Mouse (Mus musculus) forebrain, embryonic 10.5 days (tissue): Measurements from ENCODE around the gene Fmnl2. TPM values are rescaled to one million over a fixed set of nuclear protein-coding genes. Genes with fewer than 3 reads are reported as not detected.

ENCODE experiments used
- DNase-seq: peaks from one replicate; pipeline ENCODE4 v3.0.0-alpha.2; 2017; ENCODE audit warnings: low spot score; ENCODE audit errors: extremely low spot score
- H3K27ac ChIP-seq: fragments of 300-500 bp; sonication (generic); 2 replicates; pipeline ENCODE4 v1.5.1; 2016; ENCODE audit warnings: mild to moderate bottlenecking
- H3K27me3 ChIP-seq: fragments of 300-500 bp; sonication (generic); 2 replicates; pipeline ENCODE4 v1.6.1; 2016; ENCODE audit warnings: mild to moderate bottlenecking; ENCODE audit not compliant: poor library complexity, severe bottlenecking
- H3K36me3 ChIP-seq: fragments of 300-500 bp; sonication (generic); replicated peaks from 2 replicates; pipeline ENCODE4 v1.6.1; 2016; ENCODE audit warnings: mild to moderate bottlenecking, moderate library complexity
- H3K4me1 ChIP-seq: fragments of 300-500 bp; sonication (generic); 2 replicates; pipeline ENCODE4 v1.6.1; 2016
- H3K4me3 ChIP-seq: fragments of 300-500 bp; sonication (generic); 2 replicates; pipeline ENCODE4 v1.5.1; 2016; ENCODE audit warnings: mild to moderate bottlenecking, moderate library complexity
- H3K9me3 ChIP-seq: fragments of 300-500 bp; sonication (generic); 2 replicates; pipeline ENCODE4 v1.6.1; 2016; ENCODE audit warnings: mild to moderate bottlenecking, moderate library complexity
- WGBS: fragments of 180-500 bp; shearing (Covaris S2); methylation state at CpG from one replicate; pipeline ENCODE4 v1.1.7; 2016; 5-methylcytosine and 5-hydroxymethylcytosine counted together
- polyA plus RNA-seq: library from polyadenylated mRNA; unstranded; fragments of >200 nt; fragmentation: Nextera tagmentation; extraction: Ambion mirVana; gene quantifications from 2 replicates; pipeline ENCODE4 v1.2.1, GENCODE M21; 2016

The Fmnl2 gene
- polyA plus RNA-seq, 1 experiment from 2014 or later, result 7.4 TPM

GRCm38 (mm10) chr2:52966820-52967460 is 109.3 kb downstream of the Fmnl2 start:
- Histone ChIP-seq H3K36me3 (no peaks in the 10 kb centered on the region), H3K4me3 (no peak overlapping the region), H3K27me3 (no peaks in the 10 kb centered on the region), H3K9me3 (no peaks in the 10 kb centered on the region), H3K4me1 (peaks cover 52% of the 10 kb centered on the region), H3K27ac (no peak overlapping the region)
- DNase-seq, result no peak
- WGBS, result 91% methylated on average over 12 of the region's 12 CpGs

DNA sequence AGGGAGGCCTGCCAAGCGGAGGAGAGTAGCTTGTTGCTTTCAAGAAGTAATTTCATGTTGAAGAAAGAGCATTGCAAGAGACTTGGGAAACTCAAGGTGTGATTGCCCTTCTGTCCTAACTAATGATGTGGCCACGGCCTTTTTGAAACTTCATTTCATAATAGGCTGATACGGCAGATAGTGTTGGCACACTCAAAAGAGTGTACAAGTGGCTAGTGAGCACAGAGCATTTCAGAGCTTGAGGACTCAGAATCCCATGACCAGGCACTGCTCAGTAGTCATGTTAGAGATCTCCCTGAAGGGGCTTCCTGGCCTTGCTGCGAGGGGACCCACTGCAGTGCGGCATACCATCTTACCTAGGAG is 109.8 kb downstream of the Fmnl2 start:
- no peak for DNase-seq
- Histone ChIP-seq H3K27ac (no peak overlapping the region), H3K4me1 (peaks cover 51% of the 10 kb centered on the region), H3K9me3 (no peaks in the 10 kb centered on the region), H3K36me3 (no peaks in the 10 kb centered on the region), H3K4me3 (no peak overlapping the region), H3K27me3 (no peaks in the 10 kb centered on the region)
- WGBS, result 90% methylated on average over 5 of the region's 5 CpGs

- 86% methylated on average over 2 of the region's 2 CpGs for WGBS
Measured at GRCm38 (mm10) chr2:52968884-52969283, 111.2 kb downstream of the Fmnl2 start.

DNA sequence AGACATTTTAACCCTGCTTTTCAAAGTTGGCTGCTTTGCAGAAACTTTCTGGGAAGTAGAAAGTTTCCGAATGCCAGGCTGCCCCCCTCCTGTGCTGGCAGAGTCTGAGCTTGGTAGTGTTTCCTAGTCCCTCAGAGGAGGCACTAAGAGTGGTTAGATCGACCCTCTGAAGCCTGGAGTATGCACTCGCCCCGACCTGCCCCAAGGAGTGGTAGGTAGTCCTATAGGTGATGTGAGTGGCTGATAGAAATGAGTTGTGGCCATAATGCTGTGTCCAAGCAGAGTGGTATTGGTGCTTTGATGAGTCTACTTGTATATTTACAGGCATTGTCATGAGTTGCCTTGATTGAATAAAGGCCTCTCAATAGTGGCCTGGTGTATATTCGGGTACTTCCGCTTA is 116.4 kb downstream of the Fmnl2 start:
- Histone ChIP-seq H3K4me3 (no peak overlapping the region), H3K4me1 (peaks cover 5% of the 10 kb centered on the region), H3K27ac (no peak overlapping the region), H3K36me3 (no peaks in the 10 kb centered on the region), H3K27me3 (no peaks in the 10 kb centered on the region), H3K9me3 (no peaks in the 10 kb centered on the region)
- DNase-seq, result no peak
- WGBS, result 88% methylated on average over 6 of the region's 6 CpGs

More at GRCm38 (mm10) chr2:52968884-52969283, 111.2 kb downstream of the Fmnl2 start:
- DNase-seq, result no peak
- Histone ChIP-seq H3K36me3 (no peaks in the 10 kb centered on the region), H3K27ac (peak overlapping the region; percentile 30), H3K27me3 (no peaks in the 10 kb centered on the region), H3K4me3 (no peak overlapping the region), H3K4me1 (peaks cover 44% of the 10 kb centered on the region), H3K9me3 (no peaks in the 10 kb centered on the region)

GRCm38 (mm10) chr2:52974776-52975175 is 117.1 kb downstream of the Fmnl2 start:
- no peak overlapping the region for H3K27ac ChIP-seq
- no peaks in the 10 kb centered on the region for H3K36me3 ChIP-seq
- no peaks in the 10 kb centered on the region for H3K9me3 ChIP-seq
- H3K27me3 ChIP-seq, result no peaks in the 10 kb centered on the region
- no peak overlapping the region for H3K4me3 ChIP-seq
- DNase-seq, result no peak
- peaks cover 6% of the 10 kb centered on the region for H3K4me1 ChIP-seq
- WGBS, result 77% methylated on average over 1 of the region's 1 CpGs

DNA sequence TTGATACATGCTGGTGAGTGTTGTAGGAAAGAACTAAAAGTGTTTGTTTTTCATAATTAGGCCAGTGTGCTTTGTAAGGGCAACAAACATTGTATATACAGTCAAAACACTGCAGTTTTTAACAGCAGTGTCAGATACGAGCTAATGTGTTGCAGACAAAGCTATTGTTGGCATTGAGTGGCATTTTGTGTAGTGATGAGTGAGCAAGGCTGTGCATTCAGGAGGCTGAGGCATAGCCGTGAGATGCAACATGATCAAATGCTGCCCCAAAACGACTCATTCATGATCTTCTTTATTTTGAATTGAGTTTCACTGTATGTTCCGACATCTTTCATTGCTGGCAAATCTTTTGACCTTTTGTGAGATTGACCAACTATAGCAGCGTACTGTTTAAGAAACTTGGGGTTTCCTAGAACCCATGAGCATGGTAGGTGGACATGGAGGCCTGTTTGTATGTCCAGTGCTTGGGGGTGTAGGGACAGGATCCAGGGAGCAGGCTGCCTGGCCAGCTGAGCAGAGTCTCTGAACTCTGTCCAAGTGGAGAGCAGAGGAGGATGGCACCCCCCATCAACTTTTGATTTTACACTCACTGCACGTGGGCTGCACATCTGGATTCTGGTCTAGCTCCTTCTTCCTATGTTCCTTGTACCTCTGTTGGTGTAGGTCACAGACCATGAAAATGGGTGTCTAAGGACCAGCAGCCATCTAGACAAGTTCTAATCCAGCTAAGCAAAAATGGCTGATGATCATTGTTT is 120.4 kb downstream of the Fmnl2 start:
- Histone ChIP-seq H3K4me3 (no peak overlapping the region), H3K36me3 (no peaks in the 10 kb centered on the region), H3K4me1 (peaks cover 6% of the 10 kb centered on the region), H3K9me3 (no peaks in the 10 kb centered on the region), H3K27ac (no peak overlapping the region), H3K27me3 (no peaks in the 10 kb centered on the region)
- DNase-seq, result no peak
- 87% methylated on average over 6 of the region's 6 CpGs for WGBS

GRCm38 (mm10) chr2:52978796-52979195 is 121.1 kb downstream of the Fmnl2 start:
- DNase-seq, result no peak
- no peaks in the 10 kb centered on the region for H3K36me3 ChIP-seq
- no peaks in the 10 kb centered on the region for H3K27me3 ChIP-seq
- H3K4me3 ChIP-seq, result no peak overlapping the region
- H3K27ac ChIP-seq, result no peak overlapping the region
- WGBS, result 87% methylated on average over 2 of the region's 2 CpGs
- no peaks in the 10 kb centered on the region for H3K9me3 ChIP-seq
- peaks cover 6% of the 10 kb centered on the region for H3K4me1 ChIP-seq

DNA sequence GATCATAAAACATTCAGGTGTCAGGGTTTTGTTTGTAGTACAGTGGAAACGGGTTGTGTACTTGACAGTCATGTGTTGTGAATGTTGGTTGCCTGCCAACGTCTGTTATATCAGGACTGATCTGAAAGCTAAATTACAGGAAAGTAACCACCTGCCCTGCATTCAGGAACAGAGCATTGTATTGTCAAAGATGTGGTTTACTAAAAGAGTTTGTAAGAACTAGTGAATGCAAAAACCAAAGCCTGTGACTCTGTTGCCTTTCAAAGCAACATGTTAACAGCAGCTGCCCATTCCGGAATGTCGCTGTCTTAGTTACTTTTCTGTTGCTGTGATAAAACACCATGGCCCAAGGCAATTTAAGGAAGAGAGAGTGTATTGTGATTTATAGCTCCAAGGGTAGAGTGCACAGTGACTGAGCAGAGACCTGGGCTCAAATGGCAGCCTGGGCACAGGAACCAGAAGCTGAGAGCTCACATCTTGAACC is 121.7 kb downstream of the Fmnl2 start:
- Histone ChIP-seq H3K36me3 (no peaks in the 10 kb centered on the region), H3K9me3 (no peaks in the 10 kb centered on the region), H3K4me1 (peaks cover 6% of the 10 kb centered on the region), H3K27ac (no peak overlapping the region), H3K27me3 (no peaks in the 10 kb centered on the region), H3K4me3 (no peak overlapping the region)
- WGBS, result 77% methylated on average over 4 of the region's 4 CpGs
- no peak for DNase-seq

DNA sequence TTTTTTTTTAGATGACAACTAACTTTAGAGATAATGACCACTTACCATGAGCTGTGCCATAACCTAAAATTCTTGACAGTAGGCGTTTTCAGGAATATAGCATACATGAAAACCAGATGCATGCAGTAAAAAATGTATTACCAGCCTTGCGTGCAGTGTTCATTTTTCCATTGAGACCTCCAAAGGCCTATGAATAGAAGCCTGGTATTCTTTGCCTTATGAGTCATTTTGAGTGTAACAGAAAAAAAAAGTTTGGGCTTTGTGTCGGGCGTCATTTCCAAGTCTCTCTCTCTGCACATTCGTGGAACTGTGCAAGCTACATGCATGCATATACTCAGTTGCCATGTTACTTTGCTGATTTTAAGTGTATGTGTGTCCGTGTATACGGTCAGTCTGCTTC is 123.5 kb downstream of the Fmnl2 start:
- Histone ChIP-seq H3K27me3 (no peaks in the 10 kb centered on the region), H3K4me1 (peaks cover 20% of the 10 kb centered on the region), H3K27ac (no peak overlapping the region), H3K4me3 (no peak overlapping the region), H3K36me3 (no peaks in the 10 kb centered on the region), H3K9me3 (no peaks in the 10 kb centered on the region)
- DNase-seq, result no peak
- 92% methylated on average over 7 of the region's 7 CpGs for WGBS

GRCm38 (mm10) chr2:52981595-52981994 is 123.9 kb downstream of the Fmnl2 start:
- no peak overlapping the region for H3K27ac ChIP-seq
- H3K9me3 ChIP-seq, result no peaks in the 10 kb centered on the region
- WGBS, result 92% methylated on average over 8 of the region's 8 CpGs
- H3K27me3 ChIP-seq, result no peaks in the 10 kb centered on the region
- peaks cover 20% of the 10 kb centered on the region for H3K4me1 ChIP-seq
- no peak for DNase-seq
- H3K4me3 ChIP-seq, result no peak overlapping the region
- no peaks in the 10 kb centered on the region for H3K36me3 ChIP-seq

- H3K9me3 ChIP-seq, result no peaks in the 10 kb centered on the region
- peaks cover 27% of the 10 kb centered on the region for H3K4me1 ChIP-seq
- no peaks in the 10 kb centered on the region for H3K36me3 ChIP-seq
- no peak overlapping the region for H3K27ac ChIP-seq
- WGBS, result 86% methylated on average over 3 of the region's 3 CpGs
- no peaks in the 10 kb centered on the region for H3K27me3 ChIP-seq
- no peak for DNase-seq
- H3K4me3 ChIP-seq, result no peak overlapping the region
Measured at GRCm38 (mm10) chr2:52982502-52982901, 124.8 kb downstream of the Fmnl2 start.

- H3K36me3 ChIP-seq, result no peaks in the 10 kb centered on the region
- H3K27ac ChIP-seq, result no peak overlapping the region
- H3K9me3 ChIP-seq, result no peaks in the 10 kb centered on the region
- peaks cover 32% of the 10 kb centered on the region for H3K4me1 ChIP-seq
- DNase-seq, result no peak
- H3K4me3 ChIP-seq, result no peak overlapping the region
- no peaks in the 10 kb centered on the region for H3K27me3 ChIP-seq
- 96% methylated on average over 1 of the region's 1 CpGs for WGBS
Measured at GRCm38 (mm10) chr2:52984556-52984955, 126.9 kb downstream of the Fmnl2 start.

- DNase-seq, result no peak
- no peaks in the 10 kb centered on the region for H3K27me3 ChIP-seq
- 0 out of 2 replicates have a peak overlapping the region, but pooled peaks have one; percentile 40 for H3K27ac ChIP-seq
- H3K9me3 ChIP-seq, result no peaks in the 10 kb centered on the region
- peaks cover 31% of the 10 kb centered on the region for H3K4me1 ChIP-seq
- 44% methylated on average over 4 of the region's 4 CpGs for WGBS
- H3K4me3 ChIP-seq, result no peak overlapping the region
- 0 out of 2 replicates have a peak, but pooled peaks cover 4% of the 10 kb centered on the region for H3K36me3 ChIP-seq
Measured at GRCm38 (mm10) chr2:52985167-52985566, 127.5 kb downstream of the Fmnl2 start.
